In the genomic region with DNA sequence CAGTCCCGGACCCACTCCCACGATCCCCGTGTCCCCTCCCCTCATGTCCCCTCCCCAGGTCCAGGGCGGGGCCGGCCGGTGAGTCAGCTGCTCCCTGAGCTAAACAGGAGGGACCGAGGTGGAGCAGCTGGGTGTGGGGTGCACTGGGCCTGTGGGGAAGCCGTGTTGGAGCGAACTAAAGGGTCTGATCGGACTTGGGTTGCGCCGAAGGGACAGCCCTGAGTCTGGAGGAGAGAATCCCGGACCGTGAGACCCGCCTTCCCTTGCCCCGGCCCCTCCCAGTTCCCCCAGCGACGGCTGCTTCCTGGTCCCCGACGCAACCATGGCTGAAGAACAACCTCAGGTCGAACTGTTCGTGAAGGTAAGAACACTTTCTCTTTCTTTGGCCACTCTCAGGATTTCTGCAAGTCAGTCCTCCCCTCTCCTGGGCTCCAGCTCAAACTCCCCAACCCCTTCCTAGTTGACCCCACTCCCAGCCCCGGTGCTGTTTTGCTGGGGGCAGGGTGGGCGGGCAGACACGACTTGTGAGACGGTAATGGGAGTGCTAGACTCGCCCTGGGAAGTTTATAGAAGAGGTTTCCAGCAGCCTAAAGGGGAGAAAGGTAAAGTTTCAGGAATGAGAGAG, we compare ENCODE assay signal across 8 mouse cellular contexts. TPM values are rescaled to one million over a fixed set of nuclear protein-coding genes. Genes with fewer than 3 reads are reported as not detected.
DNase-seq lines count a peak whose midpoint lies in the region; ATAC-seq lines count a peak whose summit lies in the region.

No protein-coding gene starts in this region.

- peak overlapping the region; percentile 45 for H3K27ac ChIP-seq in ES-E14 (ENCODE audit: insufficient read depth, low read depth, low read length, poor library complexity, severe bottlenecking)
- H3K27ac ChIP-seq in forebrain, embryonic 15.5 days (replicated peaks): peak overlapping the region; percentile 81
- peak overlapping the region; percentile 97 for H3K27ac ChIP-seq in hindbrain, embryonic 10.5 days
- H3K27ac ChIP-seq in limb, embryonic 15.5 days: peak overlapping the region; percentile 99
- H3K27ac ChIP-seq in midbrain, embryonic 16.5 days (ENCODE audit: low read length): peak overlapping the region; percentile 75
- peak overlapping the region; percentile 99 for H3K27ac ChIP-seq in stomach, embryonic 16.5 days (ENCODE audit: low read length)

- no peak for DNase-seq in ES-E14 (ENCODE audit: low read depth, low spot score)
- DNase-seq in adrenal gland, postnatal 36 days: peak; percentile 78 to 89
- DNase-seq in hindbrain, embryonic 10.5 days (ENCODE audit: low spot score): peak; percentile 76
- DNase-seq in frontal cortex, adult 2 months (ENCODE audit: extremely low spot score in 1 of 2, low spot score in 1 of 2): no peak

- peaks cover 19% of the 10 kb centered on the region for H3K36me3 ChIP-seq in ES-E14 (ENCODE audit: control insufficient read depth, insufficient read depth, low read length, poor library complexity, severe bottlenecking)
- peaks cover 12% of the 10 kb centered on the region for H3K36me3 ChIP-seq in forebrain, embryonic 15.5 days
- H3K36me3 ChIP-seq in hindbrain, embryonic 10.5 days: peaks cover 33% of the 10 kb centered on the region
- H3K36me3 ChIP-seq in limb, embryonic 15.5 days: peaks cover 29% of the 10 kb centered on the region
- no peaks in the 10 kb centered on the region for H3K36me3 ChIP-seq in midbrain, embryonic 16.5 days (ENCODE audit: control insufficient read depth, insufficient read depth, low read length)
- H3K36me3 ChIP-seq in stomach, embryonic 16.5 days (ENCODE audit: control insufficient read depth, insufficient read depth, low read length): peaks cover 17% of the 10 kb centered on the region

- under 1% methylated on average over 27 of the region's 27 CpGs for WGBS in forebrain, embryonic 15.5 days
- WGBS in hindbrain, embryonic 10.5 days: under 1% methylated on average over 27 of the region's 27 CpGs
- 1% methylated on average over 27 of the region's 27 CpGs for WGBS in limb, embryonic 15.5 days
- 1% methylated on average over 27 of the region's 27 CpGs for WGBS in midbrain, embryonic 16.5 days
- under 1% methylated on average over 27 of the region's 27 CpGs for WGBS in stomach, embryonic 16.5 days

- no peaks in the 10 kb centered on the region for H3K27me3 ChIP-seq in forebrain, embryonic 15.5 days
- H3K27me3 ChIP-seq in hindbrain, embryonic 10.5 days (ENCODE audit: insufficient read depth, poor library complexity, severe bottlenecking): no peaks in the 10 kb centered on the region
- H3K27me3 ChIP-seq in limb, embryonic 15.5 days: no peaks in the 10 kb centered on the region
- H3K27me3 ChIP-seq in midbrain, embryonic 16.5 days (ENCODE audit: control insufficient read depth, insufficient read depth, low read depth, low read length): no peaks in the 10 kb centered on the region
- H3K27me3 ChIP-seq in stomach, embryonic 16.5 days (ENCODE audit: control insufficient read depth, insufficient read depth, low read length): no peaks in the 10 kb centered on the region

- H3K9ac ChIP-seq in ES-E14 (ENCODE audit: insufficient read depth, low read depth, low read length, poor library complexity, severe bottlenecking): peak overlapping the region; percentile 81
- peak overlapping the region; percentile 48 for H3K9ac ChIP-seq in forebrain, embryonic 15.5 days (replicated peaks)
- peak overlapping the region; percentile 70 for H3K9ac ChIP-seq in limb, embryonic 15.5 days
- peak overlapping the region; percentile 61 for H3K9ac ChIP-seq in midbrain, embryonic 16.5 days (ENCODE audit: low read depth, low read length)
- H3K9ac ChIP-seq in stomach, embryonic 16.5 days (ENCODE audit: low read length): peak overlapping the region; percentile 96

- in situ Hi-C loops in ES-E14 (cut with MboI; ENCODE audit: low sequenced_read_pairs in 2 of 2, unreplicated experiment in 2 of 2): no loop called here

- peak overlapping the region; percentile 78 to 79 for H3K4me3 ChIP-seq in ES-E14 (ENCODE audit: insufficient read depth in 1 of 2, low read depth in 1 of 2, low read length in 2 of 2, poor library complexity in 1 of 2, severe bottlenecking in 1 of 2)
- H3K4me3 ChIP-seq in forebrain, embryonic 15.5 days: peak overlapping the region; percentile 43
- H3K4me3 ChIP-seq in hindbrain, embryonic 10.5 days: peak overlapping the region; percentile 76
- H3K4me3 ChIP-seq in limb, embryonic 15.5 days: peak overlapping the region; percentile 66
- H3K4me3 ChIP-seq in midbrain, embryonic 16.5 days (ENCODE audit: low read depth, low read length): peak overlapping the region; percentile 35
- peak overlapping the region; percentile 88 for H3K4me3 ChIP-seq in stomach, embryonic 16.5 days (replicated peaks; ENCODE audit: low read length)

- peaks cover 0 to 27% of the 10 kb centered on the region in 2 experiments for H3K4me1 ChIP-seq in ES-E14 (ENCODE audit: control insufficient read depth in 2 of 2, insufficient read depth in 2 of 2, low read length in 2 of 2, poor library complexity in 1 of 2)
- peaks cover 44% of the 10 kb centered on the region for H3K4me1 ChIP-seq in forebrain, embryonic 15.5 days
- H3K4me1 ChIP-seq in hindbrain, embryonic 10.5 days (replicated peaks): peaks cover 74% of the 10 kb centered on the region
- peaks cover 57% of the 10 kb centered on the region for H3K4me1 ChIP-seq in limb, embryonic 15.5 days
- peaks cover 11% of the 10 kb centered on the region for H3K4me1 ChIP-seq in midbrain, embryonic 16.5 days (ENCODE audit: control insufficient read depth, insufficient read depth, low read length)
- peaks cover 50% of the 10 kb centered on the region for H3K4me1 ChIP-seq in stomach, embryonic 16.5 days (ENCODE audit: control insufficient read depth, insufficient read depth, low read length)

- H3K4me2 ChIP-seq in forebrain, embryonic 15.5 days (replicated peaks): peak overlapping the region; percentile 58
- peak overlapping the region; percentile 70 for H3K4me2 ChIP-seq in limb, embryonic 15.5 days
- peak overlapping the region; percentile 41 for H3K4me2 ChIP-seq in midbrain, embryonic 16.5 days (ENCODE audit: low read length)
- H3K4me2 ChIP-seq in stomach, embryonic 16.5 days (ENCODE audit: low read depth, low read length): peak overlapping the region; percentile 67

- no peaks in the 10 kb centered on the region for H3K9me3 ChIP-seq in ES-E14 (ENCODE audit: control insufficient read depth, insufficient read depth, low read depth, low read length)
- no peaks in the 10 kb centered on the region for H3K9me3 ChIP-seq in forebrain, embryonic 15.5 days
- 0 out of 2 replicates have a peak, but pooled peaks cover 5% of the 10 kb centered on the region for H3K9me3 ChIP-seq in hindbrain, embryonic 10.5 days
- H3K9me3 ChIP-seq in limb, embryonic 15.5 days: no peaks in the 10 kb centered on the region
- H3K9me3 ChIP-seq in midbrain, embryonic 16.5 days (replicated peaks; ENCODE audit: control insufficient read depth, low read length, poor library complexity, severe bottlenecking): no peaks in the 10 kb centered on the region
- no peaks in the 10 kb centered on the region for H3K9me3 ChIP-seq in stomach, embryonic 16.5 days (replicated peaks; ENCODE audit: control insufficient read depth, low read length)

- ATAC-seq in forebrain, embryonic 15.5 days (replicated peaks): no peak
- peak; percentile 15; the same call in 1 of the 2 replicates for ATAC-seq in limb, embryonic 15.5 days (ENCODE audit: insufficient number of reproducible peaks, low FRiP score, low TSS enrichment, low read depth)
- ATAC-seq in midbrain, embryonic 16.5 days: no peak
- peak; percentile 12; the same call in 1 of the 2 replicates for ATAC-seq in stomach, embryonic 16.5 days (ENCODE audit: insufficient read depth, low FRiP score)

RNA-seq across cellular contexts. Expression of gene Clic1, which starts 0.5 kb away (rescaled TPM):
- total RNA-seq in ES-E14 (2012; rRNA removed): 113 and 133 TPM in 2 replicates
- total RNA-seq in adrenal gland, postnatal 36 days (2021): 100 to 1,000 TPM in 1 of 2 experiments, 10 to 100 TPM in 1; 83.6 to 109 TPM
- polyA plus RNA-seq in forebrain, embryonic 15.5 days (2015; fragmentation: Nextera tagmentation; extraction: Ambion mirVana): 98.4 and 100 TPM in 2 replicates
- 232 and 239 TPM in 2 replicates for polyA plus RNA-seq in hindbrain, embryonic 10.5 days (2016; fragmentation: Nextera tagmentation; extraction: Ambion mirVana)
- 351 and 363 TPM in 2 replicates for polyA plus RNA-seq in limb, embryonic 15.5 days (2015; fragmentation: Nextera tagmentation; extraction: Ambion mirVana)
- polyA plus RNA-seq in midbrain, embryonic 16.5 days (2015; fragmentation: Nextera tagmentation; extraction: Ambion mirVana): 51.2 and 54.7 TPM in 2 replicates
- polyA plus RNA-seq in stomach, embryonic 16.5 days (2015; fragmentation: Nextera tagmentation; extraction: Ambion mirVana): 396 and 441 TPM in 2 replicates
- polyA plus RNA-seq in frontal cortex, adult 2 months (2012; rRNA removed): 26.4 and 28.5 TPM in 2 replicates

RNA-seq across cellular contexts. Expression of gene Msh5, which starts 3.7 kb away (rescaled TPM):
- 2.7 and 3.2 TPM in 2 replicates for total RNA-seq in ES-E14 (2012; rRNA removed)
- 1 to 10 TPM in 1 of 2 experiments, under 1 TPM in 1; 0.95 to 1.6 TPM for total RNA-seq in adrenal gland, postnatal 36 days (2021)
- polyA plus RNA-seq in forebrain, embryonic 15.5 days (2015; fragmentation: Nextera tagmentation; extraction: Ambion mirVana): 2.8 and 3.2 TPM in 2 replicates
- 3.9 and 6.4 TPM in 2 replicates for polyA plus RNA-seq in hindbrain, embryonic 10.5 days (2016; fragmentation: Nextera tagmentation; extraction: Ambion mirVana)
- 3.0 and 3.5 TPM in 2 replicates for polyA plus RNA-seq in limb, embryonic 15.5 days (2015; fragmentation: Nextera tagmentation; extraction: Ambion mirVana)
- 1.9 and 2.4 TPM in 2 replicates for polyA plus RNA-seq in midbrain, embryonic 16.5 days (2015; fragmentation: Nextera tagmentation; extraction: Ambion mirVana)
- polyA plus RNA-seq in stomach, embryonic 16.5 days (2015; fragmentation: Nextera tagmentation; extraction: Ambion mirVana): 3.9 and 4.2 TPM in 2 replicates
- polyA plus RNA-seq in frontal cortex, adult 2 months (2012; rRNA removed): 1.5 and 2.0 TPM in 2 replicates

RNA-seq across cellular contexts. Expression of gene Ddah2, which starts 8.6 kb away (rescaled TPM):
- 45.0 and 57.5 TPM in 2 replicates for total RNA-seq in ES-E14 (2012; rRNA removed)
- 10 to 100 TPM; 16.1 to 18.2 TPM for total RNA-seq in adrenal gland, postnatal 36 days (2021)
- 540 and 556 TPM in 2 replicates for polyA plus RNA-seq in forebrain, embryonic 15.5 days (2015; fragmentation: Nextera tagmentation; extraction: Ambion mirVana)
- polyA plus RNA-seq in hindbrain, embryonic 10.5 days (2016; fragmentation: Nextera tagmentation; extraction: Ambion mirVana): 536 and 664 TPM in 2 replicates
- 321 and 336 TPM in 2 replicates for polyA plus RNA-seq in limb, embryonic 15.5 days (2015; fragmentation: Nextera tagmentation; extraction: Ambion mirVana)
- polyA plus RNA-seq in midbrain, embryonic 16.5 days (2015; fragmentation: Nextera tagmentation; extraction: Ambion mirVana): 312 and 341 TPM in 2 replicates
- polyA plus RNA-seq in stomach, embryonic 16.5 days (2015; fragmentation: Nextera tagmentation; extraction: Ambion mirVana): 190 and 193 TPM in 2 replicates
- 40.8 and 42.8 TPM in 2 replicates for polyA plus RNA-seq in frontal cortex, adult 2 months (2012; rRNA removed)

RNA-seq across cellular contexts. Expression of gene Ly6g6c, which starts 14.9 kb away (rescaled TPM):
- not detected in 2 replicates for total RNA-seq in ES-E14 (2012; rRNA removed)
- total RNA-seq in adrenal gland, postnatal 36 days (2021): under 1 TPM in 1 of 2 experiments, not detected in 1; 0.56 TPM
- not detected in 2 replicates for polyA plus RNA-seq in forebrain, embryonic 15.5 days (2015; fragmentation: Nextera tagmentation; extraction: Ambion mirVana)
- 0.20 and 0.27 TPM in 2 replicates for polyA plus RNA-seq in hindbrain, embryonic 10.5 days (2016; fragmentation: Nextera tagmentation; extraction: Ambion mirVana)
- polyA plus RNA-seq in limb, embryonic 15.5 days (2015; fragmentation: Nextera tagmentation; extraction: Ambion mirVana): 181 and 203 TPM in 2 replicates
- 0.30 TPM in 1 of 2 replicates, not detected in the other for polyA plus RNA-seq in midbrain, embryonic 16.5 days (2015; fragmentation: Nextera tagmentation; extraction: Ambion mirVana)
- 50.6 and 109 TPM in 2 replicates for polyA plus RNA-seq in stomach, embryonic 16.5 days (2015; fragmentation: Nextera tagmentation; extraction: Ambion mirVana)
- polyA plus RNA-seq in frontal cortex, adult 2 months (2012; rRNA removed): not detected in 2 replicates

RNA-seq across cellular contexts. Expression of gene Mpig6b, which starts 15.7 kb away (rescaled TPM):
- total RNA-seq in ES-E14 (2012; rRNA removed): 0.26 TPM in 1 of 2 replicates, not detected in the other
- not detected for total RNA-seq in adrenal gland, postnatal 36 days (2021)
- polyA plus RNA-seq in forebrain, embryonic 15.5 days (2015; fragmentation: Nextera tagmentation; extraction: Ambion mirVana): 0.15 and 0.17 TPM in 2 replicates
- polyA plus RNA-seq in hindbrain, embryonic 10.5 days (2016; fragmentation: Nextera tagmentation; extraction: Ambion mirVana): 0.76 and 1.1 TPM in 2 replicates
- polyA plus RNA-seq in limb, embryonic 15.5 days (2015; fragmentation: Nextera tagmentation; extraction: Ambion mirVana): 1.0 and 1.4 TPM in 2 replicates
- 0.12 and 0.15 TPM in 2 replicates for polyA plus RNA-seq in midbrain, embryonic 16.5 days (2015; fragmentation: Nextera tagmentation; extraction: Ambion mirVana)
- 0.48 and 1.0 TPM in 2 replicates for polyA plus RNA-seq in stomach, embryonic 16.5 days (2015; fragmentation: Nextera tagmentation; extraction: Ambion mirVana)
- polyA plus RNA-seq in frontal cortex, adult 2 months (2012; rRNA removed): 0.04 TPM in 2 replicates

Comparison
In these comparisons a context has a peak if more than half of its experiments do, and no peak if none do; other contexts are left out.
1. DNase-seq: peak in adrenal gland, postnatal 36 days (2 of 2) and hindbrain, embryonic 10.5 days (single experiment); none in ES-E14 (single experiment) and frontal cortex, adult 2 months (0 of 2).
2. H3K27ac ChIP-seq: peak in every context shown above with its lines; median percentile 99 in limb, embryonic 15.5 days; 99 in stomach, embryonic 16.5 days; 97 in hindbrain, embryonic 10.5 days; 81 in forebrain, embryonic 15.5 days; 75 in midbrain, embryonic 16.5 days; 45 in ES-E14.
3. H3K4me3 ChIP-seq: peak in every context shown above with its lines; median percentile 88 in stomach, embryonic 16.5 days; 78 in ES-E14; 76 in hindbrain, embryonic 10.5 days; 66 in limb, embryonic 15.5 days; 43 in forebrain, embryonic 15.5 days; 35 in midbrain, embryonic 16.5 days.
4. ATAC-seq: peak in limb, embryonic 15.5 days (single experiment) and stomach, embryonic 16.5 days (single experiment); none in forebrain, embryonic 15.5 days (single experiment) and midbrain, embryonic 16.5 days (single experiment).
5. Peak in every context shown above with its lines, with median percentiles within 50 percentile points of each other: H3K9ac ChIP-seq and H3K4me2 ChIP-seq.